Mouse (Mus musculus) gastrocnemius, adult 8-10 months (tissue): ENCODE data around the gene Zbp1. TPM values are rescaled to one million over a fixed set of nuclear protein-coding genes. Genes with fewer than 3 reads are reported as not detected.

ENCODE experiments used
- DNase-seq, 2 experiments: peaks; one replicate each; pipeline ENCODE4 v3.0.0; 2022; ENCODE audit warnings: low spot score in 2 of 2
- total RNA-seq, 4 experiments: library from RNA; stranded (reverse); gene quantifications; 2 replicates each; pipeline ENCODE4 v1.2.4; 2022

The Zbp1 gene
- total RNA-seq = under 1 TPM in 1 of 4 experiments, not detected in 3; 0.54 TPM

- peak in 1 of 2 experiments; percentile 3 for DNase-seq
These were observed at the start of gene Zbp1 for GRCm38 (mm10) chr2:173218416-173219141. Gene Zbp1, minus strand, starts transcription at chr2:173218923.

GRCm38 (mm10) chr2:173267562-173267961 lies 48.8 kb upstream of the Zbp1 start:
- DNase-seq = no peak

GRCm38 (mm10) chr2:173266349-173267112 lies 47.8 kb upstream of the Zbp1 start:
- DNase-seq = no peak

- no peak for DNase-seq
These were observed 46.9 kb upstream of the Zbp1 start for GRCm38 (mm10) chr2:173265468-173266265.

GRCm38 (mm10) chr2:173264467-173265128 lies 45.9 kb upstream of the Zbp1 start:
- peak; percentile 52 to 79 for DNase-seq

- DNase-seq = no peak
These were observed 45.1 kb upstream of the Zbp1 start for GRCm38 (mm10) chr2:173263636-173264330.

GRCm38 (mm10) chr2:173261497-173261896 lies 42.8 kb upstream of the Zbp1 start:
- no peak for DNase-seq

- no peak for DNase-seq
These were observed 39.9 kb upstream of the Zbp1 start for GRCm38 (mm10) chr2:173258459-173259091.

- peak; percentile 70 to 81 for DNase-seq
These were observed 38.9 kb upstream of the Zbp1 start for GRCm38 (mm10) chr2:173257610-173258009.

GRCm38 (mm10) chr2:173256552-173256949 lies 37.8 kb upstream of the Zbp1 start:
- no peak for DNase-seq

- no peak for DNase-seq
These were observed 37.3 kb upstream of the Zbp1 start for GRCm38 (mm10) chr2:173255810-173256551.

- DNase-seq = no peak
These were observed 35.3 kb upstream of the Zbp1 start for GRCm38 (mm10) chr2:173253761-173254662.

GRCm38 (mm10) chr2:173251675-173252074 lies 33.0 kb upstream of the Zbp1 start:
- DNase-seq = peak in 1 of 2 experiments; percentile 26

- DNase-seq = no peak
These were observed 32.4 kb upstream of the Zbp1 start for GRCm38 (mm10) chr2:173251133-173251532.

- no peak for DNase-seq
These were observed 31.7 kb upstream of the Zbp1 start for GRCm38 (mm10) chr2:173250411-173250810.

- DNase-seq = no peak
These were observed 31.2 kb upstream of the Zbp1 start for GRCm38 (mm10) chr2:173249965-173250364.

GRCm38 (mm10) chr2:173249386-173249785 lies 30.7 kb upstream of the Zbp1 start:
- no peak for DNase-seq

GRCm38 (mm10) chr2:173248822-173249221 lies 30.1 kb upstream of the Zbp1 start:
- no peak for DNase-seq
